Mouse (Mus musculus): ENCODE results near the gene Arhgef10l. TPM values are rescaled to one million over a fixed set of nuclear protein-coding genes. Genes with fewer than 3 reads are reported as not detected.

The Arhgef10l gene
- polyA plus RNA-seq (2012; ENCODE audit: low replicate concordance): 2.2 and 6.9 TPM in 2 replicates

DNA sequence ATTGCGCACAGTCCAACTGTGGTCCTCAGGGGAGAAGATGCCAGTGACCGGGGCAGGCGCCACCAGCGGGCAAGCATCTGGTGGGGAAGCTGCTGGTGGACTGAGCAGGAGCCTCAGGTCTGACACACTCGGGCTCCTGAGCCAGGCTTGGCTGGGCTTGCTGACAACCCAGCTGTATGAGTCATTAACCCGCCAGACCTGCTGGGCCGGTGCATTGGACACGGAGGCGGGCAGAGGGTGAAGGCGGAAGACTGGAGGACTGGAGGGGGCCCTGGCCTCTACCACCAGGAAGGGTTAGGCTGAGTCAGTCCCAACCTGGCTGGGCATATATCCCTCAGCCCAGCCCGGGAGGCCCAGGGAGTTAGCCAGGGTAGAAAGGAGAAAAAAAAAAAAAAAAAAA is at the start of gene Arhgef10l:
TSS of gene Arhgef10l (minus strand) at position 253 of the 400 bp plus-strand sequence.

DNA sequence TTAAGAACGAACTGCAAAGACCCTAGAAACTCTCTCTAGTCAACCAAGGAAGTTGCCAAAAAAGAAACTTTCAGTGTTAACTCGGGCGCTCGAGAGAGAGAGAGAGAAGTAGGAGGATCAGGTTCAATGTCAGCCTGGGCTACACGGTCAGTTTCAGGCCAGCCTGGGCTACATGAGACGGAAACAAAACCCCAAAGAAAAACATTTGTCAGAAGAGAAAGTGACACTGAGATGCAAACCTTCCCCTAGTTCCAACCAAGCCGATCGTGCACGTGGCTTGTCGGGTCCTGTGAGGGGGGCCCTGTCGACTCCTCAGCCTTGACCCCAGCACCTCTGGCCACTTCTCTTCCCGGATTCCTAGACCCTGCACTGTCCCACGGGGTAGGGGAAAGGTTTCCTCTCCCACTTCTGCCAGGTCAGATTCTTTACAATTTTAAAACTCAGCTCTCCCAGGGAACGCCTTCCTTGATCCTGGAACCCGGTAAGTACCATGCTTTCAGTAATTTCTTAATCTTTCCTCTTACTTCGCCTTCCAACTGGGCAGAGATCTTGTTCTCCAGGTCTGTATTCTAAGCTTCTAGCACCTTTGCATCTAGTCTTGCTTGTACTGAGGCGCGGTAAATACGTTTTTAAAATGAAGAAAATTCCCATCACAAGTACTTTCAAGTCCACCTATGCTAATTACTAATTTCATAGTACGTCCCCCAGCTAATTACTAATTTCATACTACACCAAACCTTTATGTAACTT is 34.6 kb upstream of the Arhgef10l start, which contains the start of gene Rcc2:
TSS of gene Rcc2 (plus strand) at position 273 of the 750 bp plus-strand sequence.

Other genes with a start within 250 kb of the Arhgef10l start
- gene Rcc2, start 34.5 kb upstream of the Arhgef10l start, polyA plus RNA-seq (2012; ENCODE audit: low replicate concordance): 439 and 464 TPM in 2 replicates
- gene Padi6, start 76.6 kb upstream of the Arhgef10l start, polyA plus RNA-seq (2012; ENCODE audit: low replicate concordance): 0.07 TPM in 1 of 2 replicates, not detected in the other
- 1.5 and 4.5 TPM in 2 replicates for gene Padi4, start 108.2 kb upstream of the Arhgef10l start, polyA plus RNA-seq (2012; ENCODE audit: low replicate concordance)
- gene Padi3, start 144.6 kb upstream of the Arhgef10l start, polyA plus RNA-seq (2012; ENCODE audit: low replicate concordance): 9.4 and 12.9 TPM in 2 replicates
- 0.22 and 0.39 TPM in 2 replicates for gene Padi1, start 179.8 kb upstream of the Arhgef10l start, polyA plus RNA-seq (2012; ENCODE audit: low replicate concordance)
- gene Padi2, start 240.3 kb upstream of the Arhgef10l start, polyA plus RNA-seq (2012; ENCODE audit: low replicate concordance): 0.20 and 0.33 TPM in 2 replicates